Mouse (Mus musculus) forebrain, embryonic 13.5 days (tissue): Measurements from ENCODE around the gene Efna1. TPM values are rescaled to one million over a fixed set of nuclear protein-coding genes. Genes with fewer than 3 reads are reported as not detected.

Source experiments
- ATAC-seq: fragments of 200-750 bp; cut with Nextera tagmentation; 2 replicates; pipeline ENCODE4 v1.8.0; 2017
- H3K27ac ChIP-seq: fragments of 300-500 bp; sonication (generic); 2 replicates; pipeline ENCODE4 v1.5.1; 2015; ENCODE audit warnings: inconsistent platforms, mild to moderate bottlenecking, moderate library complexity
- H3K27me3 ChIP-seq: fragments of 300-500 bp; sonication (generic); 2 replicates; pipeline ENCODE4 v1.6.1; 2015; ENCODE audit warnings: mild to moderate bottlenecking, inconsistent platforms
- H3K36me3 ChIP-seq: fragments of 300-500 bp; sonication (generic); 2 replicates; pipeline ENCODE4 v1.6.1; 2015; ENCODE audit warnings: mild to moderate bottlenecking, inconsistent platforms; ENCODE audit not compliant: poor library complexity, severe bottlenecking
- H3K4me1 ChIP-seq: fragments of 300-500 bp; sonication (generic); 2 replicates; pipeline ENCODE4 v1.6.1; 2015; ENCODE audit warnings: inconsistent platforms
- H3K4me2 ChIP-seq: fragments of 300-500 bp; sonication (generic); 2 replicates; pipeline ENCODE4 v1.6.1; 2015; ENCODE audit warnings: inconsistent platforms, mild to moderate bottlenecking, moderate library complexity
- H3K4me3 ChIP-seq: fragments of 300-500 bp; sonication (generic); 2 replicates; pipeline ENCODE4 v1.5.1; 2015; ENCODE audit warnings: mild to moderate bottlenecking, inconsistent platforms
- H3K9ac ChIP-seq: fragments of 300-500 bp; sonication (generic); 2 replicates; pipeline ENCODE4 v1.6.1; 2015; ENCODE audit warnings: mild to moderate bottlenecking, inconsistent platforms
- H3K9me3 ChIP-seq: fragments of 300-500 bp; sonication (generic); replicated peaks from 2 replicates; pipeline ENCODE4 v1.6.1; 2016; ENCODE audit warnings: inconsistent platforms
- WGBS: fragments of 180-500 bp; shearing (Covaris S2); methylation state at CpG from one replicate; pipeline ENCODE4 v1.1.7; 2015; 5-methylcytosine and 5-hydroxymethylcytosine counted together
- polyA plus RNA-seq: library from polyadenylated mRNA; unstranded; fragments of >200 nt; fragmentation: Nextera tagmentation; extraction: Ambion mirVana; gene quantifications from 2 replicates; pipeline ENCODE4 v1.2.1, GENCODE M21; 2015

Gene Efna1
- polyA plus RNA-seq, 1 experiment from 2014 or later, result 9.5 TPM

DNA sequence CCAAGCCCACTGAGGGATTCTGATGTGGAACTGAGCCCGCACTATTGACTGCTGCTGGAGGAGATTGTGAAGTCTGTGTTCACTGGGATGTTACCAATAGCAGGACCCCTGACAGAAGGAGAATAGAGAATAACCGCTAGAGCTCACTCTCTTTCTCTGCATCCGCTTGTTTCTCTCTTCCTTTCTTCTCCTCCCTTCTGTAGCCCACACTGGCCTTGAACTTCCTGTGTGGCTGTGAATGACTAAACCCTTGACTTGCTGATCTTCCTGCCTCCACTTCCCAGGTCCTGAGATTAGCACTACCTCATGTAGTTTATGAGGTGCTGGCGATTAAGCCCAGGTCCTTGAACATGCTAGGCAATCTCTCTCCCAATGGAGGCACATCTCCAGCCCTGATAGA, 33.5 kb downstream of the Efna1 start:
- no peak for ATAC-seq
- H3K4me2 ChIP-seq, result peak overlapping the region; percentile 97
- H3K9ac ChIP-seq, result peak overlapping the region; percentile 86; the same call in 1 of the 2 replicates
- peaks cover 10% of the 10 kb centered on the region; the same call in 1 of the 2 replicates for H3K27me3 ChIP-seq
- peaks cover 56% of the 10 kb centered on the region for H3K4me1 ChIP-seq
- H3K4me3 ChIP-seq, result peak overlapping the region; percentile 74
- no peak overlapping the region; the same call in 1 of the 2 replicates for H3K27ac ChIP-seq
- H3K9me3 ChIP-seq, result no peaks in the 10 kb centered on the region
- peaks cover 22% of the 10 kb centered on the region for H3K36me3 ChIP-seq
- WGBS, result 83% methylated on average over 4 of the region's 4 CpGs

DNA sequence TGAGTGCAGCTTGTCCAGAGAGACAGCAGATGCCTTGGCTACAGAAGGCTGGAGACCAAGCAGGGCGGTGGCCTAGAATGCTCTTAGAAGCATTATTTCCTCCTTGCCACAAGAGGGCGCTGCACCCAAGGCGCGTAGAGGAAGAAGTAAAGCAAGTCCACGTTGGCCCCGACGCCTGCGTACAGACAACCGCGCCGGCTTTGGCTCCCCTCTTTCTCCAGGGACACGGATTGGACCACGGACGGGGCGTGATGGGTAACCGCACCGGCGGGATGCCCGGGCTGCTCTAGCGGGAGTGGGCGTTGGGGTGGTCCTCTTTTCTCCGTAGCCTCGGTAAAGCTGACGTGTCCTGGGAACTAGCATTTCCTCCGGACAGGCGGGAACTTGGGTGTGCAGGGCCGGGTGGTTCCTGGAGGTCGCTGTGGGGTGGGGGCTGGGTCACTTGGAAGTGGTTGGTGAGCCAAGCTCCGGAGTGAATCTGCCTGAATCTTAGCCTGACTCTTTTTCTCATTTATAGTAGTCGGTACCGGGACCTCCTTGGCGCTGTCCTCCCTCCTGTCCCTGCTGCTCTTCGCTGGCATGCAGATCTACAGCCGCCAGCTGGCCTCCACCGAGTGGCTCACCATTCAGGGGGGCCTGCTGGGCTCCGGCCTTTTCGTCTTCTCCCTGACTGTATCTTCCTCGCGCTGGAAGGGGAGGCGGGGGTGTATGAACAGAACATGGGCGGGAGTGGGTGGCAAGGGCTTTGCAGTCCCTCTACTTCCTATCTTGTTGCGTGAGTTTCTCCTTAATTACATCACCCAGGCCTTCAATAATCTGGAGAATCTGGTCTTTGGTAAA, 34.5 kb downstream of the Efna1 start, which contains the start of gene Trim46:
Gene Trim46 (minus strand): TSS at position 49 of the 840 bp plus-strand sequence.
- H3K4me1 ChIP-seq, result peaks cover 61% of the 10 kb centered on the region

DNA sequence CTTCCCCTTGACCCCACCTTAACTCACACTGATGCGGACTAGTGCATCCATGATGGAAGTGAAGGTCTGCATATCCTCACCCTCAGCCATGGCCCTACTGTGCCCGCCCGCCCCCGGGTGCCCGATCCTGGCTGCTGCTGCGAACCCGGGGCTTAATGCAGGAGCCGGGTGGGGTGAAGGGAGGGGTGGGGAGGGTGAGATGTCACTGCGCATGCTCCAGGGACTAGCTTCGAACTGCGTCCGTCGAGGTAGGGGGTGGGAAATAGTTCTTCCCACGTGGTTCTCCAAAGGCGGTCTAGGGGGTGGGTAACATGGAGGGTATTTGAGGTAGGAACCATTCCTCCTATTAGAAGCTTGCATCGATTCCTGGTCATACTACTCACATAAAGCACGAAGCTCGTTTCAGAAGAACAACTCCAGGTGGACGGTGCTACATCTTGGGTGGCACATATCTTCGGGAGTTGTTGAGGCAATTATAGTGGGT, 35.2 kb downstream of the Efna1 start, which contains the start of gene Krtcap2:
Gene Krtcap2 (plus strand): TSS at position 279 of the 484 bp plus-strand sequence.
- Histone ChIP-seq H3K4me3 (peak within 1 kb of the TSS; percentile 74), H3K36me3 (peaks cover 39% of the 10 kb centered on the region), H3K9me3 (no peaks in the 10 kb centered on the region), H3K9ac (peak within 1 kb of the TSS; percentile 86), H3K27ac (peak within 1 kb of the TSS; percentile 94), H3K4me1 (peaks cover 53% of the 10 kb centered on the region), H3K4me2 (peak within 1 kb of the TSS; percentile 97), H3K27me3 (no peaks in the 10 kb centered on the region)
- WGBS, result 3% methylated on average over 20 of the region's 20 CpGs
- peak; percentile 65 for ATAC-seq

More for the DNA sequence above, 34.5 kb downstream of the Efna1 start, which contains the start of gene Trim46:
- Histone ChIP-seq H3K9me3 (no peaks in the 10 kb centered on the region), H3K9ac (peak within 1 kb of the TSS; percentile 86), H3K4me2 (peak within 1 kb of the TSS; percentile 97), H3K36me3 (peaks cover 32% of the 10 kb centered on the region), H3K4me3 (peak within 1 kb of the TSS; percentile 74), H3K27me3 (peaks cover 6% of the 10 kb centered on the region; the same call in 1 of the 2 replicates), H3K27ac (peak within 1 kb of the TSS; percentile 94)
- WGBS, result under 1% methylated on average over 42 of the region's 42 CpGs
- peak; percentile 68 for ATAC-seq

DNA sequence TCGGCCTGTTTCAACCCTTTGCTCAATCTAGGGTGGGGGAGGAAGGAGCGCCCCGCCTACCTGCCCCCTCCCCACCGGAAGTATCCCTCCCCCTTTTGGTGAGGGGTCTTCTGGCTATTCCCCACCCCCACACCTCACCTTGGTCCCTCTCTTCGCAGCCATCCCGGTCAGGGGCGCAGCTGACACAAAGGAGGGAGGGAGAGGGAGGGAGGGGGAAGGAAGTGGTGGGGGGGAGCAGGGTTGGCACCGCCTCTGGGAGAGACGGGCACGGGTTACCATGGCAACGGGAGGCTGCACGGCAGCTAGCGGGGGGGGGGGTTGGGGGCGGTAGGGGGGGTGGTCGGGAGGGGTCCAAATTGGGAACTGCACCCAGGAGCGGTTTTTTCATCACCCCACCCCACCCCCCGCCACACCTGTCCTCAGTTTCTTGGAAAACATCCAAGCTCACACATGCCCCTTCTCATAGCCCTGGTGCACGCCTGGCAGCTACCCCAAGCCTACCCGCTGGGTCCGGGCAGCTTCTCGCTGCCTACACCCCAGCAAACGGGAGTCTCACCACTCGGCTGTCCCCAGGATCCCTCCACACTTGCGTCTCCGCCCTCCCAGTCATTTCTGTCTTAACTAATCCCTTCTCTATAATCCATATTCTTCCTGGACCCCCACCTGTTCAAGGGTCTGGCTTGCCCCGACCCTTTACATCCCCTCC, 35.8 kb downstream of the Efna1 start:
- Histone ChIP-seq H3K9me3 (no peaks in the 10 kb centered on the region), H3K27ac (peak overlapping the region; percentile 94), H3K9ac (peak overlapping the region; percentile 75), H3K27me3 (no peaks in the 10 kb centered on the region), H3K4me3 (peak overlapping the region; percentile 74), H3K4me1 (peaks cover 52% of the 10 kb centered on the region), H3K36me3 (peaks cover 45% of the 10 kb centered on the region), H3K4me2 (peak overlapping the region; percentile 97)
- WGBS, result under 1% methylated on average over 18 of the region's 26 CpGs
- ATAC-seq, result peak; percentile 66

DNA sequence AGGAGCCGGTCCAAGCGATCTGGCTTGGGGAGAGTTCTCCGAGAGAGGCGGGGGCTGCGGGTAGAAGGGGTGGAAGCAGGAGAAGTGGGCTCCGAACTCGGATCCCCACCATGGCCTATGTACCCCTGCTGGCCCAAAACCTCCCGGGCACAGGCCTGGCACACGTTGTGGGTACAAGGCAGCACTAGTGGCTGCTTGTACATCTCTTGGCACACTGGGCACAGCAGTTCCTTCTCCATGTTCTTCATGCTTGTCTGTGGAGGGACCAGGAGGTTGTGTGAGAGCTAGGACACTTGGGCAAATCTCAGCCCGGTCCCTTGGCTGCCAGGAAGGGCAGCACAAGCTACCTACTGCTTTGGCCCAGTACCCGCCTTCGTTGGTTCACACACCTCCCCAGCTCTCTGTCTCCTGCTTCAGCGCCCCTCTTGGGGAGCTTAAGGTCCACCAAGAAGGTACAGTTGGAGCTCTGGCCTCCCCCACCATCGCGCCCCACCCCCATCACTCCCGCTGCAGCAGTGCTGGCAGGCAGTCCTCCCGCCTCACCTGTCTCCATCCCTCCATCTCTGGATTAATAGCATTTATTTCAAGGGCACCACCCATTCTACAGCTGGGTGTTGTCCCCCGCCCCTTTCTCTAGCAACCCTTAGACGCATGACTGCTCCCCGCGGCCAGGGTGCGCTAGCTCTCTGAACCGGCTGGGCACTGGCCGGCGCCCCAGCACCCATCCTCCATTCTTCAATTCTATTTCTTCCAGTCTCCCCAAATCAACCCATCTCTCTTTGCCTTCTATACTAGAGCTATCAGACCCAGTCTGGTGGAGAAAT, 36.6 kb downstream of the Efna1 start:
- H3K27me3 ChIP-seq, result no peaks in the 10 kb centered on the region
- peak overlapping the region; percentile 74 for H3K4me3 ChIP-seq
- H3K9ac ChIP-seq, result peak overlapping the region; percentile 75
- peaks cover 52% of the 10 kb centered on the region for H3K4me1 ChIP-seq
- peak overlapping the region; percentile 97 for H3K4me2 ChIP-seq
- no peaks in the 10 kb centered on the region for H3K9me3 ChIP-seq
- ATAC-seq, result peak; percentile 28
- H3K36me3 ChIP-seq, result peaks cover 47% of the 10 kb centered on the region
- peak overlapping the region; percentile 94 for H3K27ac ChIP-seq
- WGBS, result 12% methylated on average over 25 of the region's 25 CpGs

DNA sequence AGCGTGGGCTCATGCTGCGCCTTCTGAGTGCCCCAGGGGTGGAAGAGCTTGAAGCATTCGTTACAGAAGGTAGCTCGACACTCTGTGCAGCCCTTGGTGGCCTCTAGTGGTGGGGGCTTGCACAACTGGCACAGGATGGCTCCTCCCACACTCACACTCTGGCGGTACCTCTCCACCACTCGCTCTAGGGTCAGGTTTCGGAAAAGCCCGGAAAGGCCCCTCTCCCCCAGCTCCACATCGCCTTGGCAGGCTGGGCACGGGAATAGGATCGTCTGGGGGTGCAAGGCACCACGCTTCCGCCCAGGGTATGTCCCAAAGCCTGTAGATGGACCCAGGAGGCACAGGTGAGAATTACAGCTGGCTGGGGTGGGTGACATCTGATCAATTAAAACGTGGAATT, 37.3 kb downstream of the Efna1 start:
- Histone ChIP-seq H3K27me3 (no peaks in the 10 kb centered on the region), H3K4me1 (peaks cover 52% of the 10 kb centered on the region), H3K4me3 (peak overlapping the region; percentile 74), H3K9me3 (no peaks in the 10 kb centered on the region), H3K36me3 (peaks cover 48% of the 10 kb centered on the region), H3K9ac (peak overlapping the region; percentile 75), H3K27ac (peak overlapping the region; percentile 94), H3K4me2 (peak overlapping the region; percentile 97)
- ATAC-seq, result no peak
- WGBS, result 11% methylated on average over 14 of the region's 14 CpGs

DNA sequence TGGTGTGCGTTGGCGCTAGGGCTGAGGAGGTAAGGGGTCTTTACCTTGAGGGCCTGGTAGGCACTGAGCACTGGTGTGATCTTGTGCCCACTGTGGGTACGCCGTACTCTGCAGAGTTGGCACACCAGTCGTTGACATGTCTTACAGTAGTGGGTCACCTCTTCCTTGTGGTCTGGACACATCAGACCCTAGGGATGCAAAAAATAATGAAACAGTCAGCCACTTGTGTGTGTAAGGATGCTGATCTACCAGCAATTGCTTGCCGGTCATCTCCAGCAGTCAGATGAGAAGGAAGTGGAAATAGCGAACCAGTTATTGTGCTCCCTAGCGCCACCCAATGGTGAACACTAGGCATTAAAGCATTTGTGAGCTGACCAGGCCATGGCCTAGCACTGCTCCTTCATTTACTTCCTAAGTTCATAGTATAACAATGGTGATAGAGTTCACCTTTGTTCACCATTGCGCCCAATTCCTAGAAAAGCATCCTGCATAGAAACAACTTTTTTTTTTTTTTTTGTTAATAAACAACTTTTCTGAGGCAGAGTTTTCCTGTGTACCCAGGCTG, 38.5 kb downstream of the Efna1 start:
- Histone ChIP-seq H3K27ac (no peak overlapping the region), H3K4me2 (no peak overlapping the region), H3K9ac (0 out of 2 replicates have a peak overlapping the region, but pooled peaks have one; percentile 21), H3K27me3 (no peaks in the 10 kb centered on the region), H3K9me3 (no peaks in the 10 kb centered on the region), H3K36me3 (peaks cover 53% of the 10 kb centered on the region), H3K4me3 (no peak overlapping the region), H3K4me1 (peaks cover 46% of the 10 kb centered on the region)
- 72% methylated on average over 9 of the region's 9 CpGs for WGBS
- ATAC-seq, result no peak

DNA sequence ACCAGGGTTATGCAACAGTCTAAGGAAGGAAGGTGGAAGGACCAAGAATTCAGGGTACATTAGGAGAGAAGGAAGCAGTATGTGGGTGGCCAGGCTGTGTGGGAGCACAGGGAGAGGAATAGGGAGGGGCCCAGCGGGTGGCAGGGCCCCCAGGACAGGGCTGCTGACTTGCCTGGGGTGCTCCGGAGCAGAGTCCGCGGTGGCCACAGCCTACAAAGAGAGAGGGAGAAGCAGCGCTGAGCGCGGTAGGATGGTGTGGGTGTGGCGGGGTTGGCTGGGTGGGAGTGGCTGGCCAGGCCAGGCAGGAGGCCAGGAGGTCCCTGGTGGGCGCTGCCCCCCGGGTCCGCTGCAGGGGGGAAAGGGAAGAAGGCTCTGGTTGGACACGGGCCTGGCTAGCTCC, 42.4 kb downstream of the Efna1 start:
- Histone ChIP-seq H3K9ac (no peak overlapping the region), H3K4me1 (peaks cover 17% of the 10 kb centered on the region), H3K27me3 (no peaks in the 10 kb centered on the region), H3K36me3 (peaks cover 91% of the 10 kb centered on the region), H3K4me3 (no peak overlapping the region), H3K4me2 (no peak overlapping the region), H3K27ac (no peak overlapping the region), H3K9me3 (no peaks in the 10 kb centered on the region)
- no peak for ATAC-seq
- 85% methylated on average over 11 of the region's 12 CpGs for WGBS

DNA sequence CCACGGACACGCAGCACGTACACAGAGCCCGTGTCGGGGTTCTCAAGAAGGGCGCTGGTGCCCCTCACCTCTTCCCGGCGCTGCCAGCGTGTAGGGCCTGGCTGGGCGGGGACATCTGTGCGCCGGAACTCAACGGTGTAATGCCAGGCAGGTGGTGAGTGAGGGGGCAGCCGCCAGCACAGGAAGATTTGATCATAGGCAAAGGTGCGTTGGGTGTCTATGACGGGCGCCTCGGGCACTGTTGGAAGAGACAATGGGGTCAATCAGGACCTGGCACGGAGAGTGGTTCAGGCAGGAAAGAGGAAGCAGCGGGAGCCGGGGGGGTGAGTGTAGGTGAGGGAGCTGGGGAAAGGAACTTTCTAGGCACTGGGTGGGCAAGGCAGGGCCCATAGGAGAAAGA, 43.3 kb downstream of the Efna1 start:
- Histone ChIP-seq H3K9me3 (no peaks in the 10 kb centered on the region), H3K9ac (no peak overlapping the region), H3K4me2 (no peak overlapping the region), H3K4me1 (peaks cover 9% of the 10 kb centered on the region), H3K27ac (no peak overlapping the region), H3K36me3 (peaks cover 96% of the 10 kb centered on the region), H3K4me3 (no peak overlapping the region), H3K27me3 (no peaks in the 10 kb centered on the region)
- 93% methylated on average over 21 of the region's 21 CpGs for WGBS
- ATAC-seq, result no peak

DNA sequence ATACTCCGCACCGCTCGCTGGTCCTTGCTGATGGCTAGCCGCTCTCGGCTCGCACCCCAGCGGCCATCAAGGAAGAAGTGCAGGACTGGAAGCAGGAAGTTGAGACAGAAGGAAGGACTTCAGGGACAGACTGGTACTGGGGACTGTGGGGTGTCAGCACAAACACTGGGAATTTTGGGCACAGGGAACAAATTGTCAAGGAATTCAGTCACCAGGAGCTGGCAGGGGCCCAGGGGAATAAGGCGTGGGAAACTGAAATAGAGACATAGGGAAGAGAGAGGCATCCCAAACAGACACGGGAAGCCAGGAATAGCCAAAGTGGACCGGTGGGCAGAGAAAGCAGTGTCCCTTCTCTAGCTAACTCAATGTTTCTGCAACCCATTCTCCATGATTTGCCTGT, 44.4 kb downstream of the Efna1 start:
- no peaks in the 10 kb centered on the region for H3K27me3 ChIP-seq
- WGBS, result 92% methylated on average over 10 of the region's 10 CpGs

DNA sequence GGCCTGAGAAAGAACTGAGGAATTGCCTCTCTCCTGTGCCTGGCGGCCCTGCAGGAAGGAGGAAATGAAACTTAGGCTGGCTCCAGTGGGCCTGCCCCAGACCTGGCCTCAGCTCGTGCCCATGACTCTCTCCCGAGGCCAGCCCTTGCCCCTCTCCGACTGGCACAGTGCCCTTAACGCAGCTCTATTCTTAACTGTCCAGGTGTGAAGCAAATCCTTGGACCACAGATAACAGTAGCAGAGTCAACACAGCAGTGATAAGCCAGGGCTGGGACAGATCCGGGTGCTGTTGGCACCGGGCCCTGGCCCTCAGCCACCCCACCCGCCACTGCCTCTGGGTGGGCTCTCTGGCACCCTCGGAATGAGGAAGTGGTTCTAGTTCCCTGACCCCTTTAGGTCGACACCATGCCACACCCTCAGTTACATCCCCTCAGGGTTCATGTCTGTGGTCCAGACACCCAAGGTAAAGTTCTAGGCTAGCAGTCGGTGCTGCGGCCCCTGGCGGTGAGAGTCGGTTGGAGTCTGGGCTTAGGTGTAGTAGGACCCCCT, 47.3 kb downstream of the Efna1 start:
- no peak overlapping the region for H3K4me2 ChIP-seq
- no peak overlapping the region for H3K9ac ChIP-seq
- peaks cover 58% of the 10 kb centered on the region for H3K36me3 ChIP-seq
- ATAC-seq, result no peak
- WGBS, result 88% methylated on average over 14 of the region's 14 CpGs
- peaks cover 12% of the 10 kb centered on the region for H3K4me1 ChIP-seq
- no peaks in the 10 kb centered on the region for H3K27me3 ChIP-seq
- H3K9me3 ChIP-seq, result no peaks in the 10 kb centered on the region
- no peak overlapping the region for H3K4me3 ChIP-seq
- no peak overlapping the region for H3K27ac ChIP-seq

More for the DNA sequence above, 44.4 kb downstream of the Efna1 start:
- no peak overlapping the region for H3K27ac ChIP-seq
- H3K4me3 ChIP-seq, result no peak overlapping the region
- no peak overlapping the region for H3K4me2 ChIP-seq
- ATAC-seq, result no peak
- peaks cover 86% of the 10 kb centered on the region for H3K36me3 ChIP-seq
- 0 out of 2 replicates have a peak, but pooled peaks cover 4% of the 10 kb centered on the region for H3K4me1 ChIP-seq
- no peaks in the 10 kb centered on the region for H3K9me3 ChIP-seq
- H3K9ac ChIP-seq, result no peak overlapping the region
